Comparison of ENCODE assay signal across 30 mouse cellular contexts in the genomic region with DNA sequence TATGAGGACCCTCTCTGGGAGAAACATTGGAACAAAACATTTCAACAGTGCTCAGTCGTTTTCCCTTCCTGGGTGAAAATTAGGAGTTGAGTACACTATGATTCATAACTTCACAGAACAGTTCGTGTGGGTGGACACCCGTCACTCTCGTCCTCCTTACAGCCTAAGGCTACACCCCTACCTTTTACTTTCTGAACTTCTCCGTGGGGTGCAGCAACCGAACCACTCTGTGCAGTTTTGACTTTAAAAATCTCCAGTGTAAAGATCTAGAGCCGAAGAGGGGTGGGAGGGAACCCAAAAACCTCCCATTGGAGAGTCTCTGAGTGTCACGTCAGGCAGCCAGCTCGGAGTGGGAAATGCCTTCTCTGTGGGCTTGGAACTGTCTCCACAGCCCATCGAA. TPM values are rescaled to one million over a fixed set of nuclear protein-coding genes. Genes with fewer than 3 reads are reported as not detected.
DNase-seq lines count a peak whose midpoint lies in the region; ATAC-seq and TF ChIP-seq lines count a peak whose summit lies in the region.
"Had no signal": no experiment of that assay in that cellular context is flagged by ENCODE, and none has a peak within 500 bp of the region (broad histone marks: within the 10 kb centered on the region; RNA-seq: fewer than 3 reads in every experiment).

No protein-coding gene starts in this region.

- 89% methylated on average over 10 of the region's 10 CpGs for WGBS in hindbrain, embryonic 14.5 days
- 85% methylated on average over 10 of the region's 10 CpGs for WGBS in hindbrain, embryonic 13.5 days

- H3K27ac ChIP-seq in hindbrain, embryonic 14.5 days, result no peak overlapping the region
- no peak overlapping the region for H3K27ac ChIP-seq in hindbrain, embryonic 13.5 days
- H3K27ac ChIP-seq: gastrocnemius, adult 2 months; hindbrain, embryonic 15.5 days; intestine, embryonic 15.5 days; kidney, postnatal 0 days; limb, embryonic 12.5 days; lung, embryonic 15.5 days; midbrain, embryonic 12.5 days; neural tube, embryonic 13.5 days; stomach, embryonic 15.5 days had no signal

- H3K4me1 ChIP-seq in hindbrain, embryonic 14.5 days (replicated peaks; ENCODE audit: control insufficient read depth, insufficient read depth, low read length), result peaks cover 21% of the 10 kb centered on the region
- peaks cover 21% of the 10 kb centered on the region for H3K4me1 ChIP-seq in hindbrain, embryonic 13.5 days (replicated peaks)

- no peaks in the 10 kb centered on the region for H3K36me3 ChIP-seq in myocyte (ENCODE audit: control insufficient read depth, insufficient read depth)
- no peaks in the 10 kb centered on the region for H3K36me3 ChIP-seq in hindbrain, embryonic 14.5 days (replicated peaks; ENCODE audit: control insufficient read depth, insufficient read depth)
- no peaks in the 10 kb centered on the region for H3K36me3 ChIP-seq in hindbrain, embryonic 13.5 days
- H3K36me3 ChIP-seq: hindbrain, embryonic 15.5 days; intestine, embryonic 15.5 days; limb, embryonic 12.5 days; lung, embryonic 15.5 days; midbrain, embryonic 12.5 days; neural tube, embryonic 13.5 days; stomach, embryonic 15.5 days had no signal

- DNase-seq in frontal cortex, postnatal 10 days (ENCODE audit: low spot score in 2 of 2), result no peak
- DNase-seq in hindbrain, embryonic 14.5 days (ENCODE audit: low spot score), result no peak
- no peak for DNase-seq in kidney, postnatal 36 days
- DNase-seq: cerebellum, adult 9-10 months; cerebellum, postnatal 36 days; gastrocnemius, adult 2 months; gastrocnemius, postnatal 36 days; heart, adult 18-20 months; heart, postnatal 4 days; kidney, adult 2 months; layer of hippocampus, adult 9-11 months; lung, postnatal 4 days; thymus, postnatal 36 days had no signal

- H3K79me2 ChIP-seq in myocyte (ENCODE audit: control insufficient read depth, insufficient read depth), result no peaks in the 10 kb centered on the region

- H3K27me3 ChIP-seq in myocyte (ENCODE audit: control insufficient read depth, insufficient read depth, insufficient read length), result no peaks in the 10 kb centered on the region
- no peaks in the 10 kb centered on the region for H3K27me3 ChIP-seq in hindbrain, embryonic 14.5 days (ENCODE audit: control insufficient read depth, insufficient read depth, low read length)
- H3K27me3 ChIP-seq in hindbrain, embryonic 13.5 days, result no peaks in the 10 kb centered on the region
- H3K27me3 ChIP-seq: hindbrain, embryonic 15.5 days; intestine, embryonic 15.5 days; lung, embryonic 15.5 days; megakaryocyte, embryonic 14.5 days; midbrain, embryonic 12.5 days; neural tube, embryonic 13.5 days; stomach, embryonic 15.5 days had no signal

- no peak overlapping the region for H3K4me3 ChIP-seq in myocyte
- no peak overlapping the region for H3K4me3 ChIP-seq in hindbrain, embryonic 14.5 days (replicated peaks; ENCODE audit: low read length)
- no peak overlapping the region for H3K4me3 ChIP-seq in hindbrain, embryonic 13.5 days
- H3K4me3 ChIP-seq: gastrocnemius, adult 2 months; hindbrain, embryonic 15.5 days; intestine, embryonic 15.5 days; limb, embryonic 12.5 days; lung, embryonic 15.5 days; midbrain, embryonic 12.5 days; neural tube, embryonic 13.5 days; stomach, embryonic 15.5 days had no signal

- H3K9ac ChIP-seq in hindbrain, embryonic 14.5 days, result no peak overlapping the region
- no peak overlapping the region for H3K9ac ChIP-seq in hindbrain, embryonic 13.5 days
- H3K9ac ChIP-seq: hindbrain, embryonic 15.5 days; intestine, embryonic 15.5 days; limb, embryonic 12.5 days; liver, embryonic 14.5 days; lung, embryonic 15.5 days; midbrain, embryonic 12.5 days; neural tube, embryonic 13.5 days; stomach, embryonic 15.5 days had no signal

- ATAC-seq in frontal cortex, adult (ENCODE audit: low TSS enrichment), result peak; percentile 25; the same call in 1 of the 2 replicates
- peak; percentile 63 for ATAC-seq in CD4-positive, CD25-positive, alpha-beta regulatory T cell, adult 4 months
- peak; percentile 13 for ATAC-seq in erythroblast, adult 5-6 weeks (replicated peaks; ENCODE audit: low FRiP score, poor library complexity, severe bottlenecking)
- no peak for ATAC-seq in hindbrain, embryonic 14.5 days (ENCODE audit: low FRiP score)
- no peak for ATAC-seq in hindbrain, embryonic 13.5 days (ENCODE audit: low FRiP score)
- ATAC-seq: forebrain, embryonic 14.5 days; intestine, embryonic 15.5 days had no signal

- no peaks in the 10 kb centered on the region for H3K9me3 ChIP-seq in hindbrain, embryonic 14.5 days (ENCODE audit: control insufficient read depth, low read length)
- H3K9me3 ChIP-seq in hindbrain, embryonic 13.5 days, result no peaks in the 10 kb centered on the region
- H3K9me3 ChIP-seq: hindbrain, embryonic 15.5 days; intestine, embryonic 15.5 days; limb, embryonic 12.5 days; lung, embryonic 15.5 days; megakaryocyte, embryonic 14.5 days; midbrain, embryonic 12.5 days; neural tube, embryonic 13.5 days; stomach, embryonic 15.5 days had no signal

- no peak overlapping the region for H3ac ChIP-seq in myocyte (ENCODE audit: control insufficient read depth, insufficient read length)

- H3K4me2 ChIP-seq in myocyte (ENCODE audit: low read depth), result peak overlapping the region; percentile 54
- no peak overlapping the region for H3K4me2 ChIP-seq in hindbrain, embryonic 14.5 days (replicated peaks)
- H3K4me2 ChIP-seq in hindbrain, embryonic 13.5 days, result no peak overlapping the region
- H3K4me2 ChIP-seq: heart, embryonic 11.5 days; hindbrain, embryonic 15.5 days; intestine, embryonic 15.5 days; limb, embryonic 12.5 days; lung, embryonic 15.5 days; midbrain, embryonic 12.5 days; neural tube, embryonic 13.5 days; stomach, embryonic 15.5 days had no signal

- no peak for TF ChIP-seq POLR2A in myocyte (IDR thresholded peaks at IDR 0.05; ENCODE audit: insufficient read length, low read depth)

TF ChIP-seq in myocyte, 11 proteins besides CTCF, POLR2A, EP300 and RAD21:
- TF ChIP-seq TCF12 (IDR thresholded peaks at IDR 0.05; ENCODE audit: insufficient read depth, poor library complexity, severe bottlenecking) (no peak), CEBPB (IDR thresholded peaks at IDR 0.05; ENCODE audit: insufficient read depth, poor library complexity, severe bottlenecking) (no peak), SRF (IDR thresholded peaks at IDR 0.05; ENCODE audit: control insufficient read depth, insufficient read length, low read depth) (no peak), MAX (IDR thresholded peaks at IDR 0.05; ENCODE audit: low read depth) (no peak), E2F4 (IDR thresholded peaks at IDR 0.05; ENCODE audit: insufficient read depth) (no peak), POLR2AphosphoS2 (IDR thresholded peaks at IDR 0.05; ENCODE audit: insufficient read length, low read depth) (no peak)

RNA-seq across cellular contexts. Expression of gene Cd47, which starts 6.6 kb away (rescaled TPM):
- 100 to 1,000 TPM; 184 to 254 TPM for polyA plus RNA-seq in CD4-positive, CD25-positive, alpha-beta regulatory T cell, adult 4 months (2017; shearing (Covaris generic))
- 738 and 836 TPM in 2 replicates for total RNA-seq in erythroblast, adult 5-6 weeks (2015; ENCODE audit: low replicate concordance)
- total RNA-seq in erythroblast, adult 5-6 weeks (2017; ENCODE audit: low replicate concordance), result 851 and 940 TPM in 2 replicates
- 79.4 TPM for polyA plus RNA-seq in myocyte (2012; fragmentation: generic; extraction: Trizol)
- 152 and 167 TPM in 2 replicates for polyA plus RNA-seq in hindbrain, embryonic 14.5 days (2014; fragmentation: Nextera tagmentation; extraction: Ambion mirVana)
- polyA plus RNA-seq in hindbrain, embryonic 13.5 days (2015; fragmentation: Nextera tagmentation; extraction: Ambion mirVana), result 110 and 119 TPM in 2 replicates

Comparison
In these comparisons a context has a peak if more than half of its experiments do, and no peak if none do; other contexts are left out.
1. ATAC-seq: peak in frontal cortex, adult (single experiment), CD4-positive, CD25-positive, alpha-beta regulatory T cell, adult 4 months (single experiment) and erythroblast, adult 5-6 weeks (single experiment); none in hindbrain, embryonic 14.5 days (single experiment) and hindbrain, embryonic 13.5 days (single experiment).